Mouse (Mus musculus) neural tube, embryonic 14.5 days (tissue): Measurements from ENCODE around the gene Pcolce. TPM values are rescaled to one million over a fixed set of nuclear protein-coding genes. Genes with fewer than 3 reads are reported as not detected.

Experiments used
- ATAC-seq: fragments of 200-750 bp; cut with Nextera tagmentation; 2 replicates; pipeline ENCODE4 v1.8.0; 2017; ENCODE audit warnings: low read depth, mild to moderate bottlenecking, moderate TSS enrichment, moderate library complexity
- H3K27ac ChIP-seq: fragments of 300-500 bp; sonication (generic); 2 replicates; pipeline ENCODE4 v1.5.1; 2014; ENCODE audit warnings: low read depth, mild to moderate bottlenecking, control low read depth, low read length, moderate library complexity, mixed read lengths
- H3K27me3 ChIP-seq: fragments of 300-500 bp; sonication (generic); 2 replicates; pipeline ENCODE4 v1.6.1; 2014; ENCODE audit warnings: low read length; ENCODE audit not compliant: control insufficient read depth, insufficient read depth
- H3K36me3 ChIP-seq: fragments of 300-500 bp; sonication (generic); 2 replicates; pipeline ENCODE4 v1.6.1; 2014; ENCODE audit warnings: low read length, mixed read lengths; ENCODE audit not compliant: control insufficient read depth, insufficient read depth
- H3K4me1 ChIP-seq: fragments of 300-500 bp; sonication (generic); 2 replicates; pipeline ENCODE4 v1.6.1; 2014; ENCODE audit warnings: low read length; ENCODE audit not compliant: control insufficient read depth, insufficient read depth
- H3K4me2 ChIP-seq: fragments of 300-500 bp; sonication (generic); 2 replicates; pipeline ENCODE4 v1.6.1; 2014; ENCODE audit warnings: mild to moderate bottlenecking, low read depth, low read length, control low read depth
- H3K4me3 ChIP-seq: fragments of 300-500 bp; sonication (generic); 2 replicates; pipeline ENCODE4 v1.5.1; 2014; ENCODE audit warnings: low read depth, low read length, control low read depth, mixed read lengths
- H3K9ac ChIP-seq: fragments of 300-500 bp; sonication (generic); replicated peaks from 2 replicates; pipeline ENCODE4 v1.6.1; 2014; ENCODE audit warnings: low read depth, mild to moderate bottlenecking, control low read depth, low read length, mixed read lengths
- H3K9me3 ChIP-seq: fragments of 300-500 bp; sonication (generic); 2 replicates; pipeline ENCODE4 v1.6.1; 2016; ENCODE audit warnings: low read length; ENCODE audit not compliant: control insufficient read depth
- WGBS: fragments of 180-500 bp; shearing (Covaris S2); extraction: QIAGEN DNeasy Blood & Tissue Kit; methylation state at CpG from one replicate; pipeline ENCODE4 v1.1.7; 2014; 5-methylcytosine and 5-hydroxymethylcytosine counted together
- polyA plus RNA-seq: library from polyadenylated mRNA; unstranded; fragments of >200 nt; fragmentation: Nextera tagmentation; extraction: Ambion mirVana; gene quantifications from 2 replicates; pipeline ENCODE4 v1.2.1, GENCODE M21; 2014

Pcolce gene
- polyA plus RNA-seq, 1 experiment from 2014 or later, result 2.4 TPM

DNA sequence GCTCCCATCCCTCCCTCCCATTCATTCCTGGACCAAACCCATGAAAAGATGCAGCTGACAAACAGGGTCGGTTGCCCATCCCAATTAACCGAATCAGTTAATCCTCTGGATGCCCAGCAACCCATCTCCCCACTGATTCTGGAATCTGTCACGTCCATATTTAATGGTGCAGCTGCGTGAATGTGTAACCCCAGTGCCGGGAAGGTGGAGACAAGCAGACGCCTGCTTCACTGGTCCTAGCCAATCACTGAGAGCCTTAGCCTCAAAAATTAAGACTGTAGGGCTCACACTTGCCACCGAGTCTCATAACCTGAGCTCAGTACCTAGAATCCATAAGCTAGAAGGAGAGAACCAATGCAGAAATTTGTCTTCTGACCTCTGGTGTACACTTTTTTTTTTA, 17.7 kb downstream of the Pcolce start:
- H3K4me1 ChIP-seq, result peaks cover 10% of the 10 kb centered on the region; the same call in 1 of the 2 replicates

GRCm38 (mm10) chr5:137590507-137590906, 23.1 kb downstream of the Pcolce start:
- no peak overlapping the region for H3K9ac ChIP-seq
- no peaks in the 10 kb centered on the region for H3K9me3 ChIP-seq
- no peaks in the 10 kb centered on the region for H3K27me3 ChIP-seq
- no peaks in the 10 kb centered on the region for H3K4me1 ChIP-seq
- ATAC-seq, result no peak
- no peak overlapping the region for H3K4me3 ChIP-seq
- no peak overlapping the region for H3K4me2 ChIP-seq
- 78% methylated on average over 5 of the region's 5 CpGs for WGBS
- no peak overlapping the region for H3K27ac ChIP-seq
- no peaks in the 10 kb centered on the region for H3K36me3 ChIP-seq

More for the DNA sequence above, 17.7 kb downstream of the Pcolce start:
- no peaks in the 10 kb centered on the region for H3K27me3 ChIP-seq
- 67% methylated on average over 7 of the region's 7 CpGs for WGBS
- no peak overlapping the region for H3K9ac ChIP-seq
- H3K4me2 ChIP-seq, result no peak overlapping the region
- no peaks in the 10 kb centered on the region for H3K9me3 ChIP-seq
- H3K36me3 ChIP-seq, result no peaks in the 10 kb centered on the region
- no peak for ATAC-seq
- no peak overlapping the region for H3K4me3 ChIP-seq
- H3K27ac ChIP-seq, result no peak overlapping the region

GRCm38 (mm10) chr5:137584976-137585375, 28.6 kb downstream of the Pcolce start:
- Histone ChIP-seq H3K4me2 (no peak overlapping the region), H3K27ac (no peak overlapping the region), H3K27me3 (peaks cover 2% of the 10 kb centered on the region; the same call in 1 of the 2 replicates), H3K4me3 (no peak overlapping the region), H3K36me3 (no peaks in the 10 kb centered on the region), H3K9me3 (no peaks in the 10 kb centered on the region), H3K9ac (no peak overlapping the region), H3K4me1 (peaks cover 3% of the 10 kb centered on the region; the same call in 1 of the 2 replicates)
- no peak for ATAC-seq
- WGBS, result 31% methylated on average over 8 of the region's 8 CpGs

GRCm38 (mm10) chr5:137583670-137584169, 29.9 kb downstream of the Pcolce start:
- peak overlapping the region; percentile 49 for H3K27ac ChIP-seq
- ATAC-seq, result peak; percentile 84
- H3K27me3 ChIP-seq, result peaks cover 2% of the 10 kb centered on the region; the same call in 1 of the 2 replicates
- 17% methylated on average over 27 of the region's 27 CpGs for WGBS
- H3K4me1 ChIP-seq, result peaks cover 3% of the 10 kb centered on the region; the same call in 1 of the 2 replicates
- peak overlapping the region; percentile 34 for H3K4me3 ChIP-seq
- peak overlapping the region; percentile 57 for H3K4me2 ChIP-seq
- H3K36me3 ChIP-seq, result no peaks in the 10 kb centered on the region
- no peaks in the 10 kb centered on the region for H3K9me3 ChIP-seq
- peak overlapping the region; percentile 54 for H3K9ac ChIP-seq

- Histone ChIP-seq H3K27me3 (peaks cover 2% of the 10 kb centered on the region; the same call in 1 of the 2 replicates), H3K27ac (no peak overlapping the region), H3K4me2 (peak overlapping the region; percentile 57; the same call in 1 of the 2 replicates), H3K4me1 (peaks cover 3% of the 10 kb centered on the region; the same call in 1 of the 2 replicates), H3K36me3 (no peaks in the 10 kb centered on the region), H3K9me3 (no peaks in the 10 kb centered on the region), H3K9ac (peak overlapping the region; percentile 54), H3K4me3 (no peak overlapping the region)
- ATAC-seq, result 0 out of 2 replicates have a peak, but pooled peaks have one; percentile 5
- WGBS, result 39% methylated on average over 8 of the region's 8 CpGs
Measured at GRCm38 (mm10) chr5:137582702-137583101, 30.9 kb downstream of the Pcolce start.

DNA sequence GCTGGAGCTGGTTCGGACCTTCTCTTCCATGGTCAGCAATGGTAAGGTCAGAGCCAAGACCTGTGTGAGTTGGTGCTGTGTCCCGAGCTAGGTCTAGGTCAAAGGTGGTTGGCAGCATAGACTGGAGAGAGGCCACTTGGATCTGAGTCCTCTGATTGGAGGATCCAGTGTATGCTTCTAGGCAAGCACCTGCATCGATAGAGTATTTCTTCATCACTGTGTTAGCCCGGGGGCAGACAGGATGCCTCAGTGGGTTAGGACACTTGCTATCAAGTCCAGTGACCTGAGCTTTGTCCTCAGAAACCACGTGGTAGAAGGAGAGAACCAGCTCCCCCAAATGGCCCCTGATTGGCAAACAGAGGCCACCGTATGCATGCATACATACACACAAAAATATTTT, 33.3 kb downstream of the Pcolce start:
- Histone ChIP-seq H3K27ac (no peak overlapping the region), H3K9ac (no peak overlapping the region), H3K4me2 (no peak overlapping the region), H3K27me3 (peaks cover 2% of the 10 kb centered on the region; the same call in 1 of the 2 replicates), H3K36me3 (no peaks in the 10 kb centered on the region), H3K4me1 (peaks cover 3% of the 10 kb centered on the region; the same call in 1 of the 2 replicates), H3K9me3 (no peaks in the 10 kb centered on the region), H3K4me3 (no peak overlapping the region)
- no peak for ATAC-seq
- 82% methylated on average over 6 of the region's 6 CpGs for WGBS

- Histone ChIP-seq H3K9me3 (no peaks in the 10 kb centered on the region), H3K9ac (peak overlapping the region; percentile 25; the same call in 1 of the 2 replicates), H3K4me3 (peak overlapping the region; percentile 16; the same call in 1 of the 2 replicates), H3K27ac (no peak overlapping the region), H3K4me1 (no peaks in the 10 kb centered on the region), H3K4me2 (peak overlapping the region; percentile 38), H3K36me3 (no peaks in the 10 kb centered on the region), H3K27me3 (no peaks in the 10 kb centered on the region)
- ATAC-seq, result peak; percentile 31; the same call in 1 of the 2 replicates
- WGBS, result 7% methylated on average over 27 of the region's 27 CpGs
Measured at GRCm38 (mm10) chr5:137574470-137574901, 39.1 kb downstream of the Pcolce start.

GRCm38 (mm10) chr5:137570691-137571586, 42.6 kb downstream of the Pcolce start:
- ATAC-seq, result no peak
- Histone ChIP-seq H3K4me3 (no peak overlapping the region), H3K4me2 (no peak overlapping the region), H3K9me3 (no peaks in the 10 kb centered on the region), H3K27ac (no peak overlapping the region), H3K4me1 (no peaks in the 10 kb centered on the region), H3K9ac (no peak overlapping the region), H3K27me3 (no peaks in the 10 kb centered on the region), H3K36me3 (peaks cover 4% of the 10 kb centered on the region; the same call in 1 of the 2 replicates)
- 81% methylated on average over 17 of the region's 17 CpGs for WGBS

DNA sequence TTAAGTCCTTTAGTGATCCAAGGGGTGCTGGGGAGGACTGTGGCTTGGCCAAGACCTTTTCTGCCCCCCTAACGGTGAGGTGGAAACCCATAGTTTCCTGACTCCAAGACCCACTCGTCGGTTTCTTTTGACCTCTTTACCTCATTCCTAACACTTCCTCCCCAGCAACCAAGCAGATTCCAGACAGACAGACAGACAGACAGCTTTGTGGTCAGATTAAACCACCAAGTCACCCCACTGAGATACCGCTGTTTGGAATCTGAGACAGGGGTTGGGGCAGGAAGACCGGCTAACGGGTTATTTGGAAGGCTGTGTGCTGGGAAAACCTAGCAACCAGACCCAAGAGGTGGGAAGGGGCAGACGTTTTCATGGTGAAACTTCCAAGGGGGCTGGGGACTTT, 43.4 kb downstream of the Pcolce start:
- H3K27ac ChIP-seq, result no peak overlapping the region
- WGBS, result 59% methylated on average over 7 of the region's 7 CpGs
- H3K9ac ChIP-seq, result no peak overlapping the region
- H3K4me3 ChIP-seq, result no peak overlapping the region
- ATAC-seq, result no peak
- H3K27me3 ChIP-seq, result no peaks in the 10 kb centered on the region
- no peak overlapping the region for H3K4me2 ChIP-seq
- no peaks in the 10 kb centered on the region for H3K9me3 ChIP-seq
- peaks cover 4% of the 10 kb centered on the region; the same call in 1 of the 2 replicates for H3K36me3 ChIP-seq
- no peaks in the 10 kb centered on the region for H3K4me1 ChIP-seq
